Mouse (Mus musculus): ENCODE results near the gene 4930432K21Rik. TPM values are rescaled to one million over a fixed set of nuclear protein-coding genes. Genes with fewer than 3 reads are reported as not detected.
A peak's percentile ranks its signal among the peaks of the same experiment; 100 is the strongest.

The 4930432K21Rik gene
- polyA plus RNA-seq, 1 experiment from 2014 or later, result 2.6 TPM

GRCm38 (mm10) chr8:84125656-84126055 is 22.2 kb upstream of the 4930432K21Rik start, which contains the start of gene Podnl1:
Gene Podnl1, plus strand, starts transcription at chr8:84125989.
- H3K4me3 ChIP-seq (replicated peaks), result no peak within 1 kb of the TSS
- no peaks in the 10 kb centered on the region for H3K36me3 ChIP-seq
- WGBS, result 54% methylated on average over 7 of the region's 9 CpGs
- H3K27ac ChIP-seq (replicated peaks), result no peak within 1 kb of the TSS
- no peak within 1 kb of the TSS for H3K4me2 ChIP-seq
- H3K9ac ChIP-seq (replicated peaks), result no peak within 1 kb of the TSS
- H3K4me1 ChIP-seq, result peaks cover 7% of the 10 kb centered on the region; the same call in 1 of the 2 replicates
- no peak for ATAC-seq (ENCODE audit: low FRiP score)
- H3K9me3 ChIP-seq (replicated peaks), result no peaks in the 10 kb centered on the region
- no peaks in the 10 kb centered on the region for H3K27me3 ChIP-seq (replicated peaks)

GRCm38 (mm10) chr8:84126742-84127141 is 21.1 kb upstream of the 4930432K21Rik start:
- no peaks in the 10 kb centered on the region for H3K9me3 ChIP-seq (replicated peaks)
- 78% methylated on average over 2 of the region's 2 CpGs for WGBS

GRCm38 (mm10) chr8:84127202-84127901 is 20.5 kb upstream of the 4930432K21Rik start:
- H3K4me1 ChIP-seq, result peaks cover 9% of the 10 kb centered on the region; the same call in 1 of the 2 replicates
- no peaks in the 10 kb centered on the region for H3K9me3 ChIP-seq (replicated peaks)
- WGBS, result 83% methylated on average over 17 of the region's 17 CpGs
- no peak overlapping the region for H3K4me2 ChIP-seq
- H3K9ac ChIP-seq (replicated peaks), result no peak overlapping the region
- peaks cover 4% of the 10 kb centered on the region for H3K36me3 ChIP-seq
- H3K27ac ChIP-seq (replicated peaks), result no peak overlapping the region
- no peak for ATAC-seq (ENCODE audit: low FRiP score)
- no peak overlapping the region for H3K4me3 ChIP-seq (replicated peaks)
- no peaks in the 10 kb centered on the region for H3K27me3 ChIP-seq (replicated peaks)

More at GRCm38 (mm10) chr8:84126742-84127141, 21.1 kb upstream of the 4930432K21Rik start:
- Histone ChIP-seq H3K27ac (replicated peaks) (no peak overlapping the region), H3K4me1 (peaks cover 9% of the 10 kb centered on the region; the same call in 1 of the 2 replicates), H3K4me2 (no peak overlapping the region), H3K36me3 (no peaks in the 10 kb centered on the region), H3K27me3 (replicated peaks) (no peaks in the 10 kb centered on the region), H3K9ac (replicated peaks) (no peak overlapping the region), H3K4me3 (replicated peaks) (no peak overlapping the region)
- ATAC-seq (ENCODE audit: low FRiP score), result no peak

GRCm38 (mm10) chr8:84128277-84128676 is 19.5 kb upstream of the 4930432K21Rik start:
- no peak for ATAC-seq (ENCODE audit: low FRiP score)
- 83% methylated on average over 8 of the region's 8 CpGs for WGBS
- no peak overlapping the region for H3K4me3 ChIP-seq (replicated peaks)
- H3K9me3 ChIP-seq (replicated peaks), result no peaks in the 10 kb centered on the region
- H3K4me1 ChIP-seq, result peaks cover 9% of the 10 kb centered on the region; the same call in 1 of the 2 replicates
- H3K9ac ChIP-seq (replicated peaks), result no peak overlapping the region
- no peak overlapping the region for H3K27ac ChIP-seq (replicated peaks)
- no peaks in the 10 kb centered on the region for H3K27me3 ChIP-seq (replicated peaks)
- H3K4me2 ChIP-seq, result no peak overlapping the region
- H3K36me3 ChIP-seq, result peaks cover 13% of the 10 kb centered on the region

GRCm38 (mm10) chr8:84130806-84131205 is 17.0 kb upstream of the 4930432K21Rik start:
- H3K9ac ChIP-seq (replicated peaks), result no peak overlapping the region

GRCm38 (mm10) chr8:84132225-84132624 is 15.6 kb upstream of the 4930432K21Rik start:
- Histone ChIP-seq H3K4me1 (peaks cover 6% of the 10 kb centered on the region; the same call in 1 of the 2 replicates), H3K4me2 (no peak overlapping the region), H3K9me3 (replicated peaks) (no peaks in the 10 kb centered on the region), H3K9ac (replicated peaks) (no peak overlapping the region), H3K27me3 (replicated peaks) (no peaks in the 10 kb centered on the region), H3K4me3 (replicated peaks) (no peak overlapping the region), H3K27ac (replicated peaks) (no peak overlapping the region), H3K36me3 (peaks cover 52% of the 10 kb centered on the region)
- ATAC-seq (ENCODE audit: low FRiP score), result no peak
- 80% methylated on average over 8 of the region's 8 CpGs for WGBS

More at GRCm38 (mm10) chr8:84130806-84131205, 17.0 kb upstream of the 4930432K21Rik start:
- no peak for ATAC-seq (ENCODE audit: low FRiP score)
- Histone ChIP-seq H3K36me3 (peaks cover 38% of the 10 kb centered on the region), H3K4me3 (replicated peaks) (no peak overlapping the region), H3K27me3 (replicated peaks) (no peaks in the 10 kb centered on the region), H3K4me2 (peak overlapping the region; percentile 25), H3K9me3 (replicated peaks) (no peaks in the 10 kb centered on the region), H3K27ac (replicated peaks) (no peak overlapping the region), H3K4me1 (peaks cover 9% of the 10 kb centered on the region; the same call in 1 of the 2 replicates)
- WGBS, result 49% methylated on average over 30 of the region's 30 CpGs

- no peak overlapping the region for H3K4me3 ChIP-seq (replicated peaks)
- H3K27me3 ChIP-seq (replicated peaks), result no peaks in the 10 kb centered on the region
- no peaks in the 10 kb centered on the region for H3K9me3 ChIP-seq (replicated peaks)
- no peaks in the 10 kb centered on the region for H3K4me1 ChIP-seq
- ATAC-seq (ENCODE audit: low FRiP score), result no peak
- no peak overlapping the region for H3K27ac ChIP-seq (replicated peaks)
- WGBS, result 89% methylated on average over 3 of the region's 3 CpGs
- peaks cover 99% of the 10 kb centered on the region for H3K36me3 ChIP-seq
- H3K9ac ChIP-seq (replicated peaks), result no peak overlapping the region
- H3K4me2 ChIP-seq, result no peak overlapping the region
Observed at GRCm38 (mm10) chr8:84137848-84138247, 10.0 kb upstream of the 4930432K21Rik start.

- WGBS, result 95% methylated on average over 4 of the region's 4 CpGs
- peaks cover 90% of the 10 kb centered on the region for H3K36me3 ChIP-seq
- H3K4me1 ChIP-seq, result 0 out of 2 replicates have a peak, but pooled peaks cover 5% of the 10 kb centered on the region
- no peak overlapping the region for H3K27ac ChIP-seq (replicated peaks)
- H3K9ac ChIP-seq (replicated peaks), result no peak overlapping the region
- ATAC-seq (ENCODE audit: low FRiP score), result no peak
- no peak overlapping the region for H3K4me3 ChIP-seq (replicated peaks)
- no peak overlapping the region for H3K4me2 ChIP-seq
- no peaks in the 10 kb centered on the region for H3K9me3 ChIP-seq (replicated peaks)
- no peaks in the 10 kb centered on the region for H3K27me3 ChIP-seq (replicated peaks)
Observed at GRCm38 (mm10) chr8:84140838-84141237, 7.0 kb upstream of the 4930432K21Rik start.

GRCm38 (mm10) chr8:84144636-84145245 is 3.1 kb upstream of the 4930432K21Rik start:
- Histone ChIP-seq H3K9ac (replicated peaks) (no peak overlapping the region), H3K4me2 (no peak overlapping the region), H3K4me3 (replicated peaks) (no peak overlapping the region), H3K27ac (replicated peaks) (no peak overlapping the region), H3K4me1 (peaks cover 28% of the 10 kb centered on the region), H3K27me3 (replicated peaks) (no peaks in the 10 kb centered on the region), H3K36me3 (peaks cover 51% of the 10 kb centered on the region), H3K9me3 (replicated peaks) (no peaks in the 10 kb centered on the region)
- no peak for ATAC-seq (ENCODE audit: low FRiP score)
- WGBS, result 93% methylated on average over 8 of the region's 8 CpGs

- Histone ChIP-seq H3K27ac (replicated peaks) (peak overlapping the region; percentile 67; the same call in 1 of the 2 replicates), H3K4me3 (replicated peaks) (peak overlapping the region; percentile 63), H3K27me3 (replicated peaks) (no peaks in the 10 kb centered on the region), H3K36me3 (peaks cover 30% of the 10 kb centered on the region), H3K4me1 (peaks cover 28% of the 10 kb centered on the region), H3K9ac (replicated peaks) (peak overlapping the region; percentile 92), H3K9me3 (replicated peaks) (no peaks in the 10 kb centered on the region), H3K4me2 (peak overlapping the region; percentile 89)
- WGBS, result 13% methylated on average over 14 of the region's 14 CpGs
- peak; percentile 75 for ATAC-seq (ENCODE audit: low FRiP score)
Observed at GRCm38 (mm10) chr8:84147324-84147766, 480 bp upstream of the 4930432K21Rik start.

- Histone ChIP-seq H3K36me3 (peaks cover 18% of the 10 kb centered on the region), H3K9ac (replicated peaks) (peak overlapping the region; percentile 92)
- peak; percentile 4; the same call in 1 of the 2 replicates for ATAC-seq (ENCODE audit: low FRiP score)
Observed at GRCm38 (mm10) chr8:84148531-84148850, 666 bp downstream of the 4930432K21Rik start.

GRCm38 (mm10) chr8:84149181-84149580 is 1.4 kb downstream of the 4930432K21Rik start:
- Histone ChIP-seq H3K4me3 (replicated peaks) (no peak overlapping the region), H3K27ac (replicated peaks) (no peak overlapping the region), H3K9me3 (replicated peaks) (no peaks in the 10 kb centered on the region), H3K4me2 (no peak overlapping the region), H3K9ac (replicated peaks) (no peak overlapping the region), H3K4me1 (peaks cover 28% of the 10 kb centered on the region), H3K27me3 (replicated peaks) (no peaks in the 10 kb centered on the region), H3K36me3 (peaks cover 11% of the 10 kb centered on the region)
- WGBS, result 71% methylated on average over 3 of the region's 3 CpGs
- ATAC-seq (ENCODE audit: low FRiP score), result no peak

More at GRCm38 (mm10) chr8:84148531-84148850, 666 bp downstream of the 4930432K21Rik start:
- H3K4me3 ChIP-seq (replicated peaks), result peak overlapping the region; percentile 63
- H3K4me1 ChIP-seq, result peaks cover 28% of the 10 kb centered on the region
- peak overlapping the region; percentile 89 for H3K4me2 ChIP-seq
- H3K27me3 ChIP-seq (replicated peaks), result no peaks in the 10 kb centered on the region
- 92% methylated on average over 5 of the region's 5 CpGs for WGBS
- 0 out of 2 replicates have a peak overlapping the region, but pooled peaks have one; percentile 48 for H3K27ac ChIP-seq (replicated peaks)
- H3K9me3 ChIP-seq (replicated peaks), result no peaks in the 10 kb centered on the region
